Mouse (Mus musculus) lung, embryonic 15.5 days (tissue): ENCODE results near the gene Emilin3. TPM values are rescaled to one million over a fixed set of nuclear protein-coding genes. Genes with fewer than 3 reads are reported as not detected.

Experiments
- ATAC-seq: fragments of 200-750 bp; cut with Nextera tagmentation; 2 replicates; pipeline ENCODE4 v1.8.0; 2017; ENCODE audit warnings: moderate number of reproducible peaks, borderline replicate concordance; ENCODE audit not compliant: low FRiP score, low TSS enrichment; ENCODE audit errors: extremely low read depth
- H3K27ac ChIP-seq: fragments of 300-500 bp; sonication (generic); 2 replicates; pipeline ENCODE4 v1.5.1; 2015; ENCODE audit warnings: moderate library complexity, mild to moderate bottlenecking, inconsistent platforms
- H3K27me3 ChIP-seq: fragments of 300-500 bp; sonication (generic); 2 replicates; pipeline ENCODE4 v1.6.1; 2015; ENCODE audit warnings: inconsistent platforms
- H3K36me3 ChIP-seq: fragments of 300-500 bp; sonication (generic); 2 replicates; pipeline ENCODE4 v1.6.1; 2015; ENCODE audit warnings: inconsistent platforms
- H3K4me1 ChIP-seq: fragments of 300-500 bp; sonication (generic); 2 replicates; pipeline ENCODE4 v1.6.1; 2015; ENCODE audit warnings: inconsistent platforms
- H3K4me2 ChIP-seq: fragments of 300-500 bp; sonication (generic); 2 replicates; pipeline ENCODE4 v1.6.1; 2015; ENCODE audit warnings: inconsistent platforms, mild to moderate bottlenecking, moderate library complexity
- H3K4me3 ChIP-seq: fragments of 300-500 bp; sonication (generic); 2 replicates; pipeline ENCODE4 v1.5.1; 2015; ENCODE audit warnings: mild to moderate bottlenecking, inconsistent platforms
- H3K9ac ChIP-seq: fragments of 300-500 bp; sonication (generic); 2 replicates; pipeline ENCODE4 v1.6.1; 2015; ENCODE audit warnings: inconsistent platforms
- H3K9me3 ChIP-seq: fragments of 300-500 bp; sonication (generic); 2 replicates; pipeline ENCODE4 v1.6.1; 2016; ENCODE audit warnings: inconsistent platforms
- whole genome bisulfite sequencing: fragments of 180-500 bp; shearing (Covaris S2); methylation state at CpG from one replicate; pipeline ENCODE4 v1.1.7; 2015; 5-methylcytosine and 5-hydroxymethylcytosine counted together
- polyA plus RNA-seq: library from polyadenylated mRNA; unstranded; fragments of >200 nt; fragmentation: Nextera tagmentation; extraction: Ambion mirVana; gene quantifications from 2 replicates; pipeline ENCODE4 v1.2.1, GENCODE M21; 2015

Gene Emilin3
- polyA plus RNA-seq, 1 experiment from 2014 or later = 11.7 TPM

DNA sequence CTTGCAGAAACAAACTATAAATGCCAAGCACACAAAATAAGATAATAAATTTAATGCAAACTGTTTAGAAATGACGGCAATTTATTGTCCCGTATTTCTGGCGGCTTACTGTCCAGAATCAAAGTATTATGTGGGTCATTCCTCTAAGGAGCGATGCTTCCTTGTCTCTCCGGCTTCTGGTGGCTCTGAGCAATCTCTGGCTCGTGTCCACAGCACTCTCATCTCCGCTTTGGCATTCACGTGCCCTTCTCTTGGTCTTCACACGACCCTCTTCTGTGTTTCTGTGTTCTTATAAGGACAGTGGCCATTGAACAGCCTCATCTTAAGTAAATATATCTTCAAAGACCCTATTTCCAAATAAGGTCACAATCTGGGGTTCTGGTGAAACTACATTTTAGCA lies 2.5 kb upstream of the Emilin3 start:
- 60% methylated on average over 9 of the region's 9 CpGs for WGBS
- Histone ChIP-seq H3K4me2 (no peak overlapping the region), H3K4me3 (no peak overlapping the region), H3K4me1 (peaks cover 30% of the 10 kb centered on the region), H3K27ac (0 out of 2 replicates have a peak overlapping the region, but pooled peaks have one; percentile 36), H3K36me3 (no peaks in the 10 kb centered on the region), H3K9me3 (no peaks in the 10 kb centered on the region), H3K27me3 (peaks cover 44% of the 10 kb centered on the region), H3K9ac (no peak overlapping the region)
- no peak for ATAC-seq

DNA sequence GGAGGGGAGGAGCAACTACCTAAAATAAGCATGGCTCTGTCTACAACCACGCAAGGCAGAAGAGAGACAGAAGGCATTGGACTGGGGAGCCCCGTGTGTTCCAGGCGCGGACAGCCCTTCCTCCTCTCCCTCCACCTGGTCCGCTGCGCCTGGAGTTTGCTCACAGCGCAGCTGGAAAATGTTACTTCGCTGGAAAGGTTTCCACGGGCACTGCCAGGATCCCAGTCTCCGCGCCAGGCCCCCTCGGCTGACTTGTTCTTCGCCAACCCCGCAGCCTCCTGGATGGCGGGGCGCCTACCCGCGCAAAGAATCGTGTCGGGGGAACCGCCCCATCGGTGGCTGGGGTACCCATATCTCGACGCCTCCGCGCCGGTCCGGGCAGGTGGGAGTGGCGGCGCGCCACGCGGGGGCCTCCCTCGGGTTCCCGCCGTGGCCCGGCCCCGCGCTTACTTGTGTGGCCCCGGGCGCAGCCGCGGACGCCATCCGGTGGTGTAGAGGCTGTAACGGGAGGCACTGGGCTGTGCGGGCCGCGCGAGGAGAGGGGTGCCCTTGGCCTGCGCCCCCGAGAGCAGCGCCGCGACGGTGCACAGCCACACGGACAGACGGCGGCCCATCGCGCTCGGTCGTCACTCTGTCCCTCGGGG lies 448 bp downstream of the Emilin3 start:
- no peaks in the 10 kb centered on the region for H3K36me3 ChIP-seq
- H3K9me3 ChIP-seq = no peaks in the 10 kb centered on the region
- under 1% methylated on average over 59 of the region's 64 CpGs for WGBS
- H3K27me3 ChIP-seq = peaks cover 47% of the 10 kb centered on the region
- peak overlapping the region; percentile 56 for H3K4me3 ChIP-seq
- peaks cover 30% of the 10 kb centered on the region for H3K4me1 ChIP-seq
- H3K27ac ChIP-seq = no peak overlapping the region
- peak; percentile 25; the same call in 1 of the 2 replicates for ATAC-seq
- H3K4me2 ChIP-seq = peak overlapping the region; percentile 98
- H3K9ac ChIP-seq = peak overlapping the region; percentile 47

DNA sequence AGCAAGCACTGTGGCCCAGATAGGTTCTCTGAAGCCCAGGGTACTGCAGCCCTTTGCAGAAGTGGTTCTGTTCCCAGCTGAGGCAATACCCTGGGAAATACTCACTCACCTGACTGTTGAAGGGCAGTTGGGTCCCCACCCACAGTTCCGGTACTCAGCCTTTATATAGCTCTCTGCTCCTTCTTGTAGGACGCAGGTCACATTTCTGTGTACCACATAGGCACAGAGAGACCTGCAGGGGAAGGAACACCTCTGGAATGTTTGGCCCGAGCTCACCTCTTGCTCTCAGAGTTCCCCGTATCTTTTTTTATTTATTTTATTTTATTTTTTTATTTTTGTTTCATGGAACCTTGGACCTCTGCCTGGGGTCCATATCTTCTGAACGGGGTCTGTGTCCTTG lies 1.5 kb downstream of the Emilin3 start:
- Histone ChIP-seq H3K4me1 (peaks cover 20% of the 10 kb centered on the region), H3K4me2 (no peak overlapping the region; the same call in 1 of the 2 replicates), H3K9me3 (no peaks in the 10 kb centered on the region), H3K9ac (no peak overlapping the region), H3K4me3 (no peak overlapping the region), H3K27ac (no peak overlapping the region), H3K27me3 (peaks cover 47% of the 10 kb centered on the region), H3K36me3 (no peaks in the 10 kb centered on the region)
- 73% methylated on average over 5 of the region's 5 CpGs for WGBS
- ATAC-seq = no peak

DNA sequence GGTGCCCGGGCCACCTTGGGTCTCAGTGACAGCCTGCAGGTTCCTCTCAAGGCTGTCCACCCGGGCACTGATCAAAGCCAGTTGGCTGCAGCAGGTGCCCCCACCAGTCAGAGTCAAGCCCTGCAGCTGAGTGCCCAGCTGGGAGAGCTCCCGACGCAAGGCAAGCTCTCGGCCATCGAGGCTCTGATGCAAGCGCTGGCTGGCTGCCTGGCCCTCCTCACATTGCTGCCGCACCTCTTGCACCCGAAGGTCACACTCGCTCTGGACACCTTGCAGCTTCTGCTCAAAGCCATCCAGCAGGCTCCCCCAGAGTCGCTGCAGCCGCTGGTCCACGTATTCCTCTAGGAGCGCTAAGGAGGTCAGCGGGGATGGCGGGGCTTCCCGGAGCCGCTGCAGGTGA lies 3.5 kb downstream of the Emilin3 start:
- Histone ChIP-seq H3K4me1 (peaks cover 12% of the 10 kb centered on the region), H3K27me3 (peaks cover 39% of the 10 kb centered on the region)

DNA sequence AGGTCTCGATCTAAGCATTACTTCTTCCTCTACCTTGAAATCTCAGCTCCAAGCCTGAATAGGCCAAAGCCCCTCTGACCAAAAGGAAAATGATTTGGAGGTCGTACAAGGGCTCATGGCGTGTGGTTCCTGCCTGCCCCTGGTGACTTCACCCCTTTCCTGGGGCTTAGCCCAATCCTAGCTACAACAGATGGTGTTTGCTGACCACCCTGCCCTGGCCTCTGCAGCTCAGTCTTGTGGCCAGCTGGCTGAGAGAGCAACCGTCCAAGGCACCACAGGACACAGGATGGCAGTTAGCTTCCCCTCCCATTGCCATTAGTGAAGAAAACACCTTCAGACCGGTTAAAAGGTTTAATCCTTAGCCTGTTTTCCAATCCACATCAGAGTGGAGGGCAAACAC lies 6.0 kb downstream of the Emilin3 start:
- ATAC-seq = no peak
- WGBS = 79% methylated on average over 5 of the region's 5 CpGs
- no peak overlapping the region for H3K9ac ChIP-seq

More for the DNA sequence above, 3.5 kb downstream of the Emilin3 start:
- Histone ChIP-seq H3K4me2 (no peak overlapping the region), H3K4me3 (no peak overlapping the region), H3K27ac (no peak overlapping the region), H3K9me3 (no peaks in the 10 kb centered on the region), H3K9ac (no peak overlapping the region), H3K36me3 (no peaks in the 10 kb centered on the region)
- 53% methylated on average over 18 of the region's 18 CpGs for WGBS
- no peak for ATAC-seq

DNA sequence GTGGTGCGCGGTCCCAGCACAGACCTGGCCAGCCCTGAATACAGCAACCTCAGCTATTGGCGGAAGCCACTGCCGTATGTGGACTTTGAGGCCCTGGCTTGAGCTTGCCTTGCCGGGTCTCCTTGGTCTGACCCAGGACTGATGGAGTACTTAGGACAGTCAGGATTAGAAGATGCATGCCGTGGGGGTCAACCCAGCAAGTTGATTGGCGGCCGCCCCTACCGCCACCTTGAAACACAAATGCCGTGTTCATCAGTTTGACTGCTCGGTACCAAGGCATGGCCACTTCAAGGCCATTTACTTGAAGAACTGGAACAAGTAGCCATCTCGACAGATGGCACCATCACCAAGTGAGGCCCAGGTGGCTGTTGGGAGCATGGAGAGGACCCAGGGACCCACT lies 6.8 kb downstream of the Emilin3 start:
- Histone ChIP-seq H3K27ac (no peak overlapping the region), H3K4me1 (no peaks in the 10 kb centered on the region), H3K4me2 (no peak overlapping the region), H3K4me3 (no peak overlapping the region), H3K27me3 (peaks cover 9% of the 10 kb centered on the region), H3K9ac (no peak overlapping the region), H3K36me3 (no peaks in the 10 kb centered on the region), H3K9me3 (no peaks in the 10 kb centered on the region)
- 90% methylated on average over 12 of the region's 12 CpGs for WGBS
- ATAC-seq = no peak

More for the DNA sequence above, 6.0 kb downstream of the Emilin3 start:
- H3K9me3 ChIP-seq = no peaks in the 10 kb centered on the region
- no peaks in the 10 kb centered on the region for H3K36me3 ChIP-seq
- H3K4me3 ChIP-seq = no peak overlapping the region
- H3K27me3 ChIP-seq = peaks cover 17% of the 10 kb centered on the region
- no peak overlapping the region for H3K4me2 ChIP-seq
- H3K4me1 ChIP-seq = no peaks in the 10 kb centered on the region
- H3K27ac ChIP-seq = no peak overlapping the region

DNA sequence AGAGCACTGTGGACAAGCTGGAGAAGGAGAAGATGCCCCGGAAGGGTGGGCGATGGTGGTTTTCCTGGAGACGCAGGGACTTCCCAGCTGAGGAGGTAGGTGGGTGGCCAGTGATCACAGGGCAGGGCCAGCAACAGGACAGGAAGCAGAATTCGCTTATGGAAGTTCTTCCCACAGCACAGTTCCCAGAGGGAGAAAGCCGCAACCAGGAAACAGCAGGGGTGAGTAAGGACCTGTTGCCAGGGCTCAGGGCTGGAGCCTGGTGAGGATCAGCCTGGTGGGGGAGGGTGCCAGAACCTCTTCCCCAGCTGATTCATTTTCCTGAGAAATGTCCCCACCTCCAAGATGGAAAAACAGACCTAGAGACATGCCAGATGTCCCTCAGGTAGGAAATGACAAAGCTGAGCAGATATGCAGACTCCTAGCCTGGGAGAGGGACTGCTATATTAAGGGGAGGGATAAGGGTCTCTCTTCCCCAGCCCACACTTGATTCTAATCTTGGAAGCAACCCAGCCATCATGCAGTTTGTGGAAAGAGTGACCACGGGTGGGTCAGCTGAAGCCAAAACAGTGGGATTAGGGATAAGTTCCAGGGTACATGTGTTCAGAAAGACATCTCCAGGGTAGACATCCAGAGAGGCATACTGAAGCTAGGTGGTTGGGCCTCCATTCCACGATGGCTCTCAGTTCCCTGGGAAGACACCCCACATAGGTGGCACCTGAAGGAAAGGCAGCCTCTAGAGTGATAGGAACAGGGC lies 10.3 kb downstream of the Emilin3 start:
- Histone ChIP-seq H3K36me3 (no peaks in the 10 kb centered on the region), H3K9me3 (no peaks in the 10 kb centered on the region), H3K4me2 (no peak overlapping the region), H3K27me3 (no peaks in the 10 kb centered on the region), H3K27ac (no peak overlapping the region), H3K4me1 (no peaks in the 10 kb centered on the region), H3K4me3 (no peak overlapping the region), H3K9ac (no peak overlapping the region)
- 67% methylated on average over 7 of the region's 7 CpGs for WGBS
- no peak for ATAC-seq

DNA sequence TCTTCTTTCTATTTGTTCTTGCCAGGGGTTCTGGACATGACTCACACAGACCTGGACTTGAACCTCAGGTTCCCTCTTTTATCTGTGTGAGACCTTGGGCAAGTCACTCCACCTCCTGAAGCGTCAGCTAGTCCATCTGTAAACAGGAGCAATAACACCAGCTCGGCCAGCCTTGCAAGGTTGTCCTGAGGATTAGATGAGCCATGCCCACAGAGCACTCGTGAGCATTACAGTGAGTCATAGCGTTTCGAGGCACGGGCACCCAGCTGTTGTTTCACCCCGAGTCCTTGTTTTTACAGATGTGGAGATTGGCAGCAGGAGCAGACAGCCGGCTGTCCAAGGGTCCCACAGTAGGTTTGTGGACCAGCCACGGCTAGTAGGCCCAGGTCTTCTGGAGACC lies 20.4 kb downstream of the Emilin3 start:
- peaks cover 8% of the 10 kb centered on the region; the same call in 1 of the 2 replicates for H3K4me1 ChIP-seq
- WGBS = 81% methylated on average over 9 of the region's 9 CpGs
- no peaks in the 10 kb centered on the region for H3K9me3 ChIP-seq
- no peak overlapping the region for H3K4me2 ChIP-seq
- ATAC-seq = no peak
- no peak overlapping the region for H3K9ac ChIP-seq
- no peaks in the 10 kb centered on the region for H3K36me3 ChIP-seq
- H3K27me3 ChIP-seq = no peaks in the 10 kb centered on the region; the same call in 1 of the 2 replicates
- no peak overlapping the region for H3K4me3 ChIP-seq
- H3K27ac ChIP-seq = no peak overlapping the region

DNA sequence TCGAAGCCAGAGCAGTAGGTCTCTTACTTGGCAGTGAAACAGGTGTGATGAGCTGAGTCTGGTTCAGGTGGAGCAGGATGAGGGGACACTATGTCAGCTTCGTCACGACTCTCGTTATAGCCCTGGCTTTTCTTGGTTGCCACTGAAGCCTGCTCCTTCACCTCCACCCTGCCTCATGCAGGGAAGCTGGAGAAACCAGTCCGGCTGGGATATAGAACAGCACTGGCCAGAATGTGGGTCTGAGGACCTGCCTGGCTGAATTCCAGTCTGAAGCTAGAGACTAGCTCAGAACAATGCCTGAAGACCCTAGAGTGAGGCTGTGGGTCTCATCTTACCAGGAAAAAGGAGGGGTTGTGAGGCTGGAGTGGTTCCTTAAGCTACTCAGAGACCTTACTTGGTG lies 21.1 kb downstream of the Emilin3 start:
- Histone ChIP-seq H3K4me2 (no peak overlapping the region), H3K4me3 (no peak overlapping the region), H3K27ac (no peak overlapping the region), H3K27me3 (no peaks in the 10 kb centered on the region; the same call in 1 of the 2 replicates), H3K9ac (no peak overlapping the region), H3K9me3 (no peaks in the 10 kb centered on the region), H3K36me3 (no peaks in the 10 kb centered on the region), H3K4me1 (peaks cover 8% of the 10 kb centered on the region; the same call in 1 of the 2 replicates)
- ATAC-seq = no peak
- 65% methylated on average over 5 of the region's 5 CpGs for WGBS

DNA sequence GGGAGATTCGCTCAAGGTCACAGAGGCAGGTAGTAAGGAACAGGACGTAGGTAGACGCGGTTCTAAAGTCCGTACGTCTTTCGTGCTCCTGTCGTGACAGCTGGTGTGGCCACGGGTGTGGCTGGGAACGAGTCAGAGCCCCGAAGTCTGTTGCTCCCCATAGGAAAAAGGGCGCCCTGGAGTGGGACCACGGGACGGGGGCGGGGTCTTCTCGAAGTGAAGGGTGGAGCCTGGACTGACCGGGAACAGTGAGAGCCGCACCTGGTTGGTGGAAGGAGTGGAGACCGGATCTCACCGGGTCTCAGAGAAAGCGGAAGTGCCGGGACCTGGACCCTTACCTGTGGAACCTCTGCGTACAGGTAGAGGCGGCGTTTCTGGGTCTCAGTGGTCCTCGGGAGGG lies 24.3 kb downstream of the Emilin3 start:
- WGBS = under 1% methylated on average over 26 of the region's 26 CpGs
- no peaks in the 10 kb centered on the region for H3K9me3 ChIP-seq
- peak overlapping the region; percentile 84 for H3K4me2 ChIP-seq
- H3K4me3 ChIP-seq = peak overlapping the region; percentile 42
- peaks cover 8% of the 10 kb centered on the region; the same call in 1 of the 2 replicates for H3K4me1 ChIP-seq
- peak; percentile 85 for ATAC-seq
- no peaks in the 10 kb centered on the region for H3K36me3 ChIP-seq
- no peaks in the 10 kb centered on the region; the same call in 1 of the 2 replicates for H3K27me3 ChIP-seq
- H3K27ac ChIP-seq = no peak overlapping the region
- peak overlapping the region; percentile 26; the same call in 1 of the 2 replicates for H3K9ac ChIP-seq

DNA sequence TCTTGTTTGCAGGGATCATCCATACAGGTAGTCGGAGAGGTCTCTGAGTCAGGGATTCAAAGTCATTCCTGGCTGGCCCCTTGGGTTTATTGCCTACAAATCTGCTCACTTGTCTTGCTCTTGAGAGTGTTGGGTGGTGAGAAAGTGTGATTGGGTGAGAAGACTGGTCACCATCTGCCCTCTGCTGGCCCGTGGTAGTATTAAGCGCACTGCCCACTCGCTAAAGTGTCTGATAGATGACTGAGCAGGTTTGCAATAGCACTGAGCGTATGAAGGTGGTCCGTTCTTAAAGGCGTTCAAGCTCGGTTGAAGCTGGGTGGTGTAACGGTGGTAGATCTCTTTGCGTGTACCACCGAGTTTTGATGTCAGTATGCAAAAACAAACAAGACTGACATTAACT lies 24.8 kb downstream of the Emilin3 start:
- H3K4me2 ChIP-seq = peak overlapping the region; percentile 84
- H3K27me3 ChIP-seq = no peaks in the 10 kb centered on the region; the same call in 1 of the 2 replicates
- no peak overlapping the region for H3K27ac ChIP-seq
- H3K9me3 ChIP-seq = no peaks in the 10 kb centered on the region
- H3K4me1 ChIP-seq = peaks cover 8% of the 10 kb centered on the region; the same call in 1 of the 2 replicates
- 0 out of 2 replicates have a peak overlapping the region, but pooled peaks have one; percentile 26 for H3K9ac ChIP-seq
- 3% methylated on average over 11 of the region's 11 CpGs for WGBS
- peak; percentile 75; the same call in 1 of the 2 replicates for ATAC-seq
- H3K36me3 ChIP-seq = no peaks in the 10 kb centered on the region
- peak overlapping the region; percentile 42 for H3K4me3 ChIP-seq

DNA sequence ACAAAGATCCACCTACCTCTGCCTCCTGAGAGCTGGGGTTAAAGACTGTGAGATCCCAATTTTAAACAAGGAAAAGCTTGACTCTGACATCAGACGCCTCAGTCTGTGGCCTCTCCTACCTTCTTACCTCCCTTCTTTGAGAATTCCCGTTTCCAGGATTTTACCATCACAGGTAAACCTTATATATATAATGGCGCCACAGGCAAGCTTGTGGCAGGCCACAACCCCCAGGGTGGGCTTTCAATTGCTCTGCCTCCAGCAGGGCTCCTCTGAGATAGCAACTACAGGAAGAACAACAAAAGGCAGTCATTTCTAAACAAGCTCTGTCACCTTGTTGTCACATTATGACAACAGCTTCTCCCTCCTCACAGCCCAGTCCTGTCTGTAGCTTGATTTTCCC lies 25.9 kb downstream of the Emilin3 start:
- no peak overlapping the region for H3K9ac ChIP-seq
- no peaks in the 10 kb centered on the region for H3K9me3 ChIP-seq
- no peaks in the 10 kb centered on the region for H3K36me3 ChIP-seq

More for the DNA sequence above, 25.9 kb downstream of the Emilin3 start:
- Histone ChIP-seq H3K27ac (no peak overlapping the region), H3K4me1 (peaks cover 8% of the 10 kb centered on the region; the same call in 1 of the 2 replicates), H3K27me3 (no peaks in the 10 kb centered on the region; the same call in 1 of the 2 replicates), H3K4me2 (no peak overlapping the region), H3K4me3 (no peak overlapping the region)
- 74% methylated on average over 3 of the region's 3 CpGs for WGBS
- ATAC-seq = no peak
